Mouse (Mus musculus) heart, embryonic 12.5 days (tissue): Measurements from ENCODE around the gene Plekhm1. TPM values are rescaled to one million over a fixed set of nuclear protein-coding genes. Genes with fewer than 3 reads are reported as not detected.
"Not testable (repeated sequence)": the region's sequence is repeated elsewhere in the genome, so short reads cannot be mapped to it uniquely, and the experiment has no call there.

Experiments used
- ATAC-seq: fragments of 200-750 bp; cut with Nextera tagmentation; 2 replicates; pipeline ENCODE4 v1.8.0; 2017; ENCODE audit warnings: moderate TSS enrichment, moderate library complexity; ENCODE audit not compliant: insufficient number of reproducible peaks, low FRiP score
- H3K27ac ChIP-seq: fragments of 300-500 bp; sonication (generic); 2 replicates; pipeline ENCODE4 v1.5.1; 2016; ENCODE audit warnings: mild to moderate bottlenecking, moderate library complexity; ENCODE audit not compliant: poor library complexity, severe bottlenecking
- H3K27me3 ChIP-seq: fragments of 300-500 bp; sonication (generic); replicated peaks from 2 replicates; pipeline ENCODE4 v1.6.1; 2016; ENCODE audit warnings: mild to moderate bottlenecking, moderate library complexity
- H3K36me3 ChIP-seq: fragments of 300-500 bp; sonication (generic); 2 replicates; pipeline ENCODE4 v1.6.1; 2016; ENCODE audit warnings: mild to moderate bottlenecking, moderate library complexity
- H3K4me1 ChIP-seq: fragments of 300-500 bp; sonication (generic); replicated peaks from 2 replicates; pipeline ENCODE4 v1.6.1; 2016; ENCODE audit warnings: mild to moderate bottlenecking
- H3K4me2 ChIP-seq: fragments of 300-500 bp; sonication (generic); 2 replicates; pipeline ENCODE4 v1.6.1; 2016; ENCODE audit warnings: mild to moderate bottlenecking, moderate library complexity
- H3K4me3 ChIP-seq: fragments of 300-500 bp; sonication (generic); 2 replicates; pipeline ENCODE4 v1.5.1; 2016; ENCODE audit warnings: mild to moderate bottlenecking
- H3K9ac ChIP-seq: fragments of 300-500 bp; sonication (generic); 2 replicates; pipeline ENCODE4 v1.6.1; 2016; ENCODE audit warnings: mild to moderate bottlenecking, moderate library complexity
- H3K9me3 ChIP-seq: fragments of 300-500 bp; sonication (generic); replicated peaks from 2 replicates; pipeline ENCODE4 v1.6.1; 2016; ENCODE audit warnings: mild to moderate bottlenecking, moderate library complexity
- WGBS: fragments of 180-500 bp; shearing (Covaris S2); methylation state at CpG from one replicate; pipeline ENCODE4 v1.1.7; 2016; 5-methylcytosine and 5-hydroxymethylcytosine counted together
- polyA plus RNA-seq: library from polyadenylated mRNA; unstranded; fragments of >200 nt; fragmentation: Nextera tagmentation; extraction: Ambion mirVana; gene quantifications from 2 replicates; pipeline ENCODE4 v1.2.1, GENCODE M21; 2016

The Plekhm1 gene
- polyA plus RNA-seq, 1 experiment from 2014 or later = 7.5 TPM

GRCm38 (mm10) chr11:103408880-103409279, 3.6 kb downstream of the Plekhm1 start:
- H3K4me2 ChIP-seq = no peak overlapping the region
- no peaks in the 10 kb centered on the region for H3K9me3 ChIP-seq
- H3K27ac ChIP-seq = no peak overlapping the region
- peaks cover 18% of the 10 kb centered on the region for H3K36me3 ChIP-seq
- WGBS = 90% methylated on average over 13 of the region's 13 CpGs
- H3K4me1 ChIP-seq = peaks cover 10% of the 10 kb centered on the region
- no peak for ATAC-seq
- no peaks in the 10 kb centered on the region for H3K27me3 ChIP-seq
- H3K9ac ChIP-seq = no peak overlapping the region
- H3K4me3 ChIP-seq = no peak overlapping the region

- not testable (repeated sequence) for H3K9me3 ChIP-seq
Measured at GRCm38 (mm10) chr11:103407136-103407535, 5.4 kb downstream of the Plekhm1 start.

GRCm38 (mm10) chr11:103406551-103406950, 5.9 kb downstream of the Plekhm1 start:
- Histone ChIP-seq H3K9ac (no peak overlapping the region), H3K4me3 (no peak overlapping the region), H3K4me2 (no peak overlapping the region), H3K27me3 (no peaks in the 10 kb centered on the region), H3K27ac (no peak overlapping the region), H3K36me3 (peaks cover 26% of the 10 kb centered on the region), H3K9me3 (no peaks in the 10 kb centered on the region), H3K4me1 (peaks cover 5% of the 10 kb centered on the region; the same call in 1 of the 2 replicates)
- 74% methylated on average over 7 of the region's 7 CpGs for WGBS
- no peak for ATAC-seq

More at GRCm38 (mm10) chr11:103407136-103407535, 5.4 kb downstream of the Plekhm1 start:
- not testable (repeated sequence) for ATAC-seq, H3K27ac ChIP-seq, H3K9ac ChIP-seq, H3K4me3 ChIP-seq, H3K4me1 ChIP-seq, H3K27me3 ChIP-seq, H3K4me2 ChIP-seq
- 60% methylated on average over 5 of the region's 5 CpGs for WGBS
- H3K36me3 ChIP-seq = peaks cover 25% of the 10 kb centered on the region

- 70% methylated on average over 1 of the region's 1 CpGs for WGBS
Measured at GRCm38 (mm10) chr11:103405814-103406213, 6.7 kb downstream of the Plekhm1 start.

GRCm38 (mm10) chr11:103404618-103405017, 7.9 kb downstream of the Plekhm1 start:
- no peaks in the 10 kb centered on the region for H3K9me3 ChIP-seq
- no peak overlapping the region for H3K4me3 ChIP-seq
- H3K4me1 ChIP-seq = no peaks in the 10 kb centered on the region
- H3K4me2 ChIP-seq = no peak overlapping the region
- H3K27me3 ChIP-seq = no peaks in the 10 kb centered on the region
- no peak overlapping the region for H3K27ac ChIP-seq
- H3K36me3 ChIP-seq = peaks cover 28% of the 10 kb centered on the region
- no peak overlapping the region for H3K9ac ChIP-seq
- ATAC-seq = no peak

More at GRCm38 (mm10) chr11:103405814-103406213, 6.7 kb downstream of the Plekhm1 start:
- no peak for ATAC-seq
- H3K9me3 ChIP-seq = no peaks in the 10 kb centered on the region
- H3K27ac ChIP-seq = no peak overlapping the region
- H3K27me3 ChIP-seq = no peaks in the 10 kb centered on the region
- no peak overlapping the region for H3K4me2 ChIP-seq
- H3K36me3 ChIP-seq = peaks cover 28% of the 10 kb centered on the region
- H3K9ac ChIP-seq = no peak overlapping the region
- no peak overlapping the region for H3K4me3 ChIP-seq
- H3K4me1 ChIP-seq = no peaks in the 10 kb centered on the region

GRCm38 (mm10) chr11:103403776-103404175, 8.7 kb downstream of the Plekhm1 start:
- no peak for ATAC-seq
- Histone ChIP-seq H3K9me3 (no peaks in the 10 kb centered on the region), H3K36me3 (peaks cover 26% of the 10 kb centered on the region), H3K4me3 (no peak overlapping the region), H3K9ac (no peak overlapping the region), H3K27ac (no peak overlapping the region), H3K4me1 (no peaks in the 10 kb centered on the region), H3K27me3 (no peaks in the 10 kb centered on the region), H3K4me2 (no peak overlapping the region)
- WGBS = 57% methylated on average over 4 of the region's 4 CpGs

- Histone ChIP-seq H3K36me3 (peaks cover 22% of the 10 kb centered on the region), H3K27ac (no peak overlapping the region), H3K4me3 (no peak overlapping the region), H3K27me3 (no peaks in the 10 kb centered on the region), H3K4me2 (no peak overlapping the region), H3K9me3 (no peaks in the 10 kb centered on the region), H3K9ac (no peak overlapping the region), H3K4me1 (no peaks in the 10 kb centered on the region)
- 87% methylated on average over 5 of the region's 5 CpGs for WGBS
- ATAC-seq = no peak
Measured at GRCm38 (mm10) chr11:103402738-103403137, 9.7 kb downstream of the Plekhm1 start.

GRCm38 (mm10) chr11:103402198-103402597, 10.3 kb downstream of the Plekhm1 start:
- no peaks in the 10 kb centered on the region for H3K9me3 ChIP-seq

GRCm38 (mm10) chr11:103399986-103400385, 12.5 kb downstream of the Plekhm1 start:
- ATAC-seq = no peak
- 77% methylated on average over 4 of the region's 4 CpGs for WGBS
- H3K4me1 ChIP-seq = no peaks in the 10 kb centered on the region

More at GRCm38 (mm10) chr11:103402198-103402597, 10.3 kb downstream of the Plekhm1 start:
- no peaks in the 10 kb centered on the region for H3K27me3 ChIP-seq
- H3K27ac ChIP-seq = no peak overlapping the region
- 64% methylated on average over 2 of the region's 2 CpGs for WGBS
- H3K4me1 ChIP-seq = no peaks in the 10 kb centered on the region
- no peak overlapping the region for H3K9ac ChIP-seq
- no peak for ATAC-seq
- no peak overlapping the region for H3K4me3 ChIP-seq
- peaks cover 19% of the 10 kb centered on the region for H3K36me3 ChIP-seq
- H3K4me2 ChIP-seq = no peak overlapping the region

GRCm38 (mm10) chr11:103399050-103399449, 13.4 kb downstream of the Plekhm1 start:
- Histone ChIP-seq H3K9me3 (no peaks in the 10 kb centered on the region), H3K27ac (no peak overlapping the region), H3K4me3 (no peak overlapping the region), H3K4me2 (no peak overlapping the region), H3K36me3 (peaks cover 42% of the 10 kb centered on the region), H3K27me3 (no peaks in the 10 kb centered on the region), H3K9ac (no peak overlapping the region), H3K4me1 (no peaks in the 10 kb centered on the region)
- ATAC-seq = no peak
- WGBS = 89% methylated on average over 3 of the region's 3 CpGs

More at GRCm38 (mm10) chr11:103399986-103400385, 12.5 kb downstream of the Plekhm1 start:
- H3K9me3 ChIP-seq = no peaks in the 10 kb centered on the region
- H3K27me3 ChIP-seq = no peaks in the 10 kb centered on the region
- H3K27ac ChIP-seq = no peak overlapping the region
- H3K4me3 ChIP-seq = no peak overlapping the region
- H3K4me2 ChIP-seq = no peak overlapping the region
- H3K9ac ChIP-seq = no peak overlapping the region
- peaks cover 40% of the 10 kb centered on the region for H3K36me3 ChIP-seq

GRCm38 (mm10) chr11:103396682-103397081, 15.8 kb downstream of the Plekhm1 start:
- no peak for ATAC-seq
- Histone ChIP-seq H3K4me3 (no peak overlapping the region), H3K4me1 (no peaks in the 10 kb centered on the region), H3K4me2 (no peak overlapping the region), H3K9ac (no peak overlapping the region), H3K36me3 (peaks cover 49% of the 10 kb centered on the region), H3K9me3 (no peaks in the 10 kb centered on the region), H3K27ac (no peak overlapping the region), H3K27me3 (no peaks in the 10 kb centered on the region)
- 89% methylated on average over 4 of the region's 4 CpGs for WGBS

- H3K27me3 ChIP-seq = no peaks in the 10 kb centered on the region
- peaks cover 47% of the 10 kb centered on the region for H3K36me3 ChIP-seq
- H3K9ac ChIP-seq = no peak overlapping the region
- H3K9me3 ChIP-seq = no peaks in the 10 kb centered on the region
- H3K4me3 ChIP-seq = no peak overlapping the region
- no peak overlapping the region for H3K4me2 ChIP-seq
- WGBS = 90% methylated on average over 4 of the region's 4 CpGs
- no peak for ATAC-seq
- H3K27ac ChIP-seq = no peak overlapping the region
- H3K4me1 ChIP-seq = no peaks in the 10 kb centered on the region
Measured at GRCm38 (mm10) chr11:103396236-103396635, 16.3 kb downstream of the Plekhm1 start.
